22 mouse cellular contexts compared by ENCODE assay signal in genomic region chr5:52810446-52810845, GRCm38 (mm10).
"Had no signal": no experiment of that assay in that cellular context is flagged by ENCODE, and none has a peak within 500 bp of the region (broad histone marks: within the 10 kb centered on the region; RNA-seq: fewer than 3 reads in every experiment).

No protein-coding gene starts in this region.

- DNase-seq: left cerebral cortex, postnatal 4 days; liver; liver, embryonic 13.5 days; liver, postnatal 0 days; lung, adult 18-20 months; lung, adult 2 months; lung, embryonic 14.5 days; lung, postnatal 10 days; lung, postnatal 14 days; lung, postnatal 4 days; midbrain, embryonic 14.5 days had no signal

- ATAC-seq: liver, embryonic 12.5 days; liver, postnatal 0 days; midbrain, embryonic 13.5 days; midbrain, embryonic 15.5 days; midbrain, embryonic 16.5 days had no signal

- H3K27me3 ChIP-seq: limb, embryonic 12.5 days; limb, embryonic 13.5 days; limb, embryonic 15.5 days; liver, embryonic 12.5 days; liver, embryonic 13.5 days; liver, embryonic 15.5 days; lung, embryonic 15.5 days; megakaryocyte, embryonic 14.5 days; midbrain, embryonic 12.5 days; midbrain, embryonic 13.5 days; midbrain, embryonic 15.5 days had no signal
